Mouse (Mus musculus) brain, embryonic 18.5 days (tissue): ENCODE measurements at regions not wholly inside any gene's neighbourhood (a gene's known extent, or its start where the extent isn't known, plus 50 kb on each side); places are given as distances from the start of the nearest gene placed in this dataset.

ENCODE experiments used
- DNase-seq: peaks from one replicate; pipeline ENCODE4 v3.0.0-alpha.2; 2012; ENCODE audit warnings: low read depth, low spot score

GRCm38 (mm10) chr15:97620261-97620660 lies 85.4 kb downstream of the Rpap3 start:
- no peak for DNase-seq

GRCm38 (mm10) chr15:97619764-97620163 lies 85.9 kb downstream of the Rpap3 start:
- DNase-seq, result no peak

GRCm38 (mm10) chr15:97612325-97612724 lies 93.3 kb downstream of the Rpap3 start:
- DNase-seq, result no peak

- no peak for DNase-seq
Observed at GRCm38 (mm10) chr15:97610767-97611166, 94.9 kb downstream of the Rpap3 start.

GRCm38 (mm10) chr15:97609496-97609895 lies 96.1 kb downstream of the Rpap3 start:
- DNase-seq, result no peak

GRCm38 (mm10) chr15:97608651-97609050 lies 97.0 kb downstream of the Rpap3 start:
- no peak for DNase-seq

- no peak for DNase-seq
Observed at GRCm38 (mm10) chr15:97607617-97608206, 97.9 kb downstream of the Rpap3 start.

GRCm38 (mm10) chr15:97606630-97607381 lies 98.8 kb downstream of the Rpap3 start:
- DNase-seq, result peak; percentile 80

- DNase-seq, result no peak
Observed at GRCm38 (mm10) chr15:97606232-97606629, 99.4 kb downstream of the Rpap3 start.

- DNase-seq, result no peak
Observed at GRCm38 (mm10) chr15:97605791-97606190, 99.8 kb downstream of the Rpap3 start.

- no peak for DNase-seq
Observed at GRCm38 (mm10) chr15:97603492-97603891, 102.1 kb downstream of the Rpap3 start.

- DNase-seq, result no peak
Observed at GRCm38 (mm10) chr15:97598270-97598669, 107.4 kb downstream of the Rpap3 start.

GRCm38 (mm10) chr15:97596514-97597081 lies 109.0 kb downstream of the Rpap3 start:
- no peak for DNase-seq

- no peak for DNase-seq
Observed at GRCm38 (mm10) chr15:97595284-97595796, 110.3 kb downstream of the Rpap3 start.

- DNase-seq, result no peak
Observed at GRCm38 (mm10) chr15:97593781-97594600, 111.6 kb downstream of the Rpap3 start.

- no peak for DNase-seq
Observed at GRCm38 (mm10) chr15:97592786-97593185, 112.8 kb downstream of the Rpap3 start.

- no peak for DNase-seq
Observed at GRCm38 (mm10) chr15:97591406-97591805, 114.2 kb downstream of the Rpap3 start.

- DNase-seq, result no peak
Observed at GRCm38 (mm10) chr15:97590732-97591292, 114.8 kb downstream of the Rpap3 start.

GRCm38 (mm10) chr15:97587571-97588205 lies 117.9 kb downstream of the Rpap3 start:
- no peak for DNase-seq

- DNase-seq, result no peak
Observed at GRCm38 (mm10) chr15:97581724-97582154, 123.9 kb downstream of the Rpap3 start.

- no peak for DNase-seq
Observed at GRCm38 (mm10) chr15:97580726-97581125, 124.9 kb downstream of the Rpap3 start.
